Mouse (Mus musculus) layer of hippocampus, adult 9-10 months (tissue): ENCODE data around the gene Sprtn.

ENCODE experiments used
- DNase-seq: peaks from one replicate; pipeline ENCODE4 v3.0.0; 2022; ENCODE audit warnings: low spot score

Sprtn gene

DNA sequence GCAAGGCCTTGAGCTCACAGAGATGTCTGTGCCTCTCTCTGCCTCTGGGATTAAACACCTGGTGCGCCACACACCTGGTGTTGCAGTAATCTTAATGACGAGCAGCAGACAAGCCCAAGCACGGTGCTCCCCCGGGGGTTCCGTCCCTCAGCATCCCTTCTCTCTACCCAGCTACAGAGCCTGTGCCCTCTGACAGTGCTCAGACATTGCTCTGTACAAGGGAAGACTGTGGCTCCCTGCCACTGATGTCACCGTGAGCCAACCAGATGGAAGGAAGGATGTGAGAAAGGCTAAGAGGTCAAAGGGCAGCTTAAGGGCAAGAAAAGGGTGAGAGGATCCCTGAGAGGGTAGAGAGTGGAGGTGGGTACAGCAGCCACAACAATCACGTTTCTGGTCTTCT lies 46.7 kb downstream of the Sprtn start:
- DNase-seq, result no peak

DNA sequence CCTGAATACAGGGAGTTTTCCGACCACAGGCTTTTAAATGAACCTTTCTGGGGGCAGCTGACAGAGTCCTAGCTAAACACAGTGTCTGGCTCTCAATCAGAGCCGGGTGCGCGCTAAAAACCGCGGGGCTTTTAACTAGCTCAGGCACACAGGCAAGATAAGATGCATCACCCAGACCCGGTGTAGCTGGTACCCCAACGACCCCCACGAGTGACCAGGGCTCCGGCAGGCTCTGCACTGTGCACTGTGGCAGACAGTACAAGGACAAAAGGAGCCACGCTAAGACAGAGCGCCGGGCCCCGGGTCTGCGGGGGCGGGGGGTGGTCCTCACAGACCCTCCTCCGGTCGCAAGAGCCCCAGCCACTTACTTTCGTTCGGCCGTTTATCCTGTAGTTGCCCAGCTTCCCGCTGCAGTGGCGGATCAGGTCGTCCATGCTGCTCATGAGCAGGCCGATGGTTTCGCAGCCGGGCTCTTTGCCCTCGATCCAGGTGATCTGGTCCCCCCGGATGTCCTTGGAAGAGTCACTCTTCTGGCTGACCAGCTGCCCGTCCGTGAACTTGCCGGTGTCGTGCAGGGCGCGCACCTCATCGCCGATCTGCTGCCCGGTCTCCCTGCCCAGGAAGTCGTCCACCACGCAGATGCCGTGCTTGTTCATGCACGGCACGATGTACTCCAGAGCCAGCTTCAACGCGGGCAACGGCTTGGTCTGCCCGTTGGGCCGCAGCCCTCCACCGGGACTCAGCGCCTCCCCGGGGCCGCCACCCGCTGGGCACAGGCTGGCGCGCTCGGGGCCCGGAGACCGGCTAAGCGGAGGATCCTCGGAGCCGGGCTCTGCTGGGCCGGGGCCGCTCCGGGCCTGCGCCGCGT lies 50.4 kb downstream of the Sprtn start:
- no peak for DNase-seq

DNA sequence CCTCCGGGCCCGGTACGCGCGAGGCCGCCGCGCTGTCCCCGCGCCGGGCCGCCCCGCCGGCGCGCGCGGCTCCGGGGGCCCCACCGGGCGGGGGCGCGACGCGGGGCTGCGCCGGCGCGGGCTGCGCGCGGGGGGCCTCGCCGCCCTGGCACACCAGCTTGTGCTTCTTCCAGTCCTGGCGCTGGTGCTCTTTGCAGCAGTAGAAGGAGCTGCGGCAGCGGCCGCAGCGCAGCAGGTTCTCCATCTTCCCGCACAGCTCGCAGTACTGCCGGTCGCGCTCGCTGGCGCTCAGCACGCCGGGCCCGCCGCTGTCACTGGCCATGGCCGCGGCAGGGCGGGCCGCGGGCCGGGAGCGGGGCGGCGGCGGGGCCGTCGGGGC lies 51.0 kb downstream of the Sprtn start:
- DNase-seq, result no peak

DNA sequence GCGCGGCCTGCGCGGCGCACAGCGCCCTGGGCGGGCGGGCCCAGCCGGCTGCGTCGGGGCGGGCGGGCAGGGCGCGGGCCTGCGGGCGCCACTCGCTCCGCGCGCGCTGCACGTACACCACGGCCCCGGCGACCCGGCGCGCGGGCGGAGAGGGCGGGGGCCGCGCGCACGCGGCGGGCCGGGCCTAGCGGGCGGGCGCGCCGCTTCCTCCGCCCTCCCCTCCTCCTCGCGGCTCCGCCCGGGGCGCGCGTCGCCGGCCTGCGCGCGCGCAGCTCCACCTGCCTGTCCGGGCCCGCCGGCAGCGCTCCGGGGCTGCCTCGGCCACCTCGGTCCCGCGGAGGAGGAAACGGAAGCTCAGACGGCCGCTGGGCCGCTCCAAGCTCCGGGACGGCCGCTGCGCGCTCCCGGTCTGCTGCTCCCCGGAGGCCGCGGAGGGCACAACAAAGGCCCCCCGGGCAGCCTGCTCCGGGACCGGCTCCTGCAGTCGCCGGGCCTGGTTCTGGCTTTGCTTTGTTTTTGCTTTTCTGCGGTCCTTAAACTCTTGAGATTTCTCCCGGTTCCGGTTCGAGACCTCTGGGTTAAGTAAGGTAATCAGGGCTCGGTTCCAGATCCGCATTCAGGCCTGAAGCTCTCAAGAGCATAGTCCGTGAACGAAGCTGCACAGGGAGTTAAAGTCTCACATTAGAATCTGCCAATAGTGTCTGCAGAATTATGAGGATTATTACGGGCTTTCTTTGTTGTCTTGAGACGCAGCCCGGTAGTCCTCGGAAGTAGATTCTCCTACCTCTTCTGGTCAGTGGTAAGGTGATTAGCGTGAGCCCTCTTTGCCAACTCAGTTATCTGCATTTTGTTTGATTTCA lies 51.8 kb downstream of the Sprtn start, which contains the start of gene Egln1:
Egln1 (minus strand) TSS at position 116 of the 860 bp plus-strand sequence.
- no peak for DNase-seq

DNA sequence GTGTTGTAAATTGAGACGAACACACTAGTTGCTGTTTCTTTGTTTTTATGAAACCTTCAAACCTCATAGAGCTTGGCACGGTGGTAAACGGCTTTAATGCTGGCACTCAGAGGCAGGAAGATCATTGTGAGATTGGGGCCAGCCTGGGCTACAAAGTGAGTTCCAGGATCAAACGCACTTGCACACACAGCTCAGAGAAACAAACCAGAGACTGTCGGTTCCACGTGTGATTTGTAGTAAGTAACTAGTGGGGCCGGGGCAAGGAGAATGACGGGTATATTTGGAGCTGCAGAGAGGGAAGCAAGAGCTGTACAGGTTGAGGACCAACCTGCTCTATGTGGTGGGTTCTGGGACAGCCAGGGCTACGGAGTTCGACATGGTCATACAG lies 52.4 kb downstream of the Sprtn start:
- DNase-seq, result no peak

DNA sequence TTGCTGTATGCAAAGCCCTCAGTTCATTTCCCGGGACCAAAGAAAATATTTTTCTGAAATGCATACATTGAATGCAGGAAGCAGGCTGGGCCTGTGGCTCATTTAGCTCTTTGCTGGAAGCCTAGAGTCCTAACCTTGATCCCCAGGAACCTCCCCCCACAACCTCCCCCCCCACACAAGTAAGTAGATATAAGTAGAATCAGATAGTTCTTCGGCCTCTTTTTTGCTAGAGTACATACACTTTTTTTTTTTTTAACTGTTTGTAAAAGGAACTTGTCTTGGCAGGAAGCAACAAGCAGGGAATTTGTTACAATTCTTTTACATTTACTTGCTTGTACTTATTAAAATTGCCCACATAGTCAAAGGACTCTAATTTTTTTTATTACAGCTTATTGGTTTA lies 53.2 kb downstream of the Sprtn start:
- DNase-seq, result no peak

DNA sequence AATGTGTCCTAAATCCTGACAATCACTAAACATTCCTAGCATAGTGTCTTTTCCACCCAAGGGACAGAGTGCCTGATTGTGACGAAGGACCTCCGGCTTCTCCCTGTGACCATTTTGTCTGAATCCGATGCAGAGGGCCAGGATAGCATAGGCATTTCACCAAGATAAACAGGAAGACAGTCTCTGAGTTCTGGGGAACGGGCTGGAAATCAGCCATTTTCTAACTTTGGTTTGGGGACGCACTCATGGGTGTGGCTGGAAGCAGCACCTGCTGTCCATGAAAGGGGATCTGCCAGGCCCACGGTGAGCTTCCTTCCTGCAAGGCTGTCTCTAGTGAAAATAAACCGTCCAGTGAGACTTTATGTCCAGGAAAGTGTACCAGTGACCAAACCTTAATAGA lies 55.5 kb downstream of the Sprtn start:
- DNase-seq, result no peak

DNA sequence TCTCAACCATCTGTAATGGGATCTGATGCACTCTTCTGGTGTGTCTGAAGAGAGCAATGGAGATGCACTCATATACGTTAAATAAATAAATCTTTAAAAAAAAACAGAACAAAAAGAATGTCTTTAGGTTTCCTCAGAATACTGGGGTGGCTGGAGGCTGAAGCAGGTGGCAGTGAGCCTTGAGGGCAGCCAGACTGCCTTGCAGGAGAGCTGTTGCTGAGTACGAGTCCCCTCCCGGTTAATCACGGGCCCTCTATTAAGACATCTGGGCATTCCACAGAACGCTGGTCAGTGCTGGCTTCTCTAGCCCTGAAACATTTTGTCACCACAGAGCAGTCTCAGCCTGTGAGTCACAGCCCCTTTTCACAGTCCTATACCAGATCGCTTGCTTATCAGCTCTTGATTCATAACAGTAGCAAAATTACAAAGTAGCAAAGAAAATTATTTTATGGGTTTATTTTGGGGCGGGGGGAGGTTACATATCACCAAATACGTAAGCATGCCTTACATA lies 56.9 kb downstream of the Sprtn start:
- no peak for DNase-seq
